Mouse (Mus musculus) liver (tissue): Measurements from ENCODE around the gene Tor1aip1.

Experiments used
- DNase-seq: peaks from one replicate; pipeline ENCODE4 v3.0.0-alpha.2; 2020; ENCODE audit warnings: mixed read lengths

Tor1aip1 gene

GRCm38 (mm10) chr1:156028340-156028975 is 7.8 kb downstream of the Tor1aip1 start:
- no peak for DNase-seq

GRCm38 (mm10) chr1:156027849-156028248 is 8.4 kb downstream of the Tor1aip1 start:
- DNase-seq: no peak

GRCm38 (mm10) chr1:156024831-156025503 is 11.3 kb downstream of the Tor1aip1 start:
- no peak for DNase-seq

- DNase-seq: no peak
Observed at GRCm38 (mm10) chr1:156020402-156020801, 15.9 kb downstream of the Tor1aip1 start.

- DNase-seq: no peak
Observed at GRCm38 (mm10) chr1:156019800-156020199, 16.5 kb downstream of the Tor1aip1 start.

- DNase-seq: no peak
Observed at GRCm38 (mm10) chr1:156009003-156009402, 27.3 kb downstream of the Tor1aip1 start.

GRCm38 (mm10) chr1:156005906-156006305 is 30.4 kb downstream of the Tor1aip1 start:
- no peak for DNase-seq

GRCm38 (mm10) chr1:156003201-156003935 is 32.9 kb downstream of the Tor1aip1 start:
- DNase-seq: no peak

- DNase-seq: no peak
Observed at GRCm38 (mm10) chr1:156002366-156002765, 33.9 kb downstream of the Tor1aip1 start.

- no peak for DNase-seq
Observed at GRCm38 (mm10) chr1:155995612-155996011, 40.7 kb downstream of the Tor1aip1 start.

GRCm38 (mm10) chr1:155994524-155994923 is 41.8 kb downstream of the Tor1aip1 start:
- no peak for DNase-seq

- DNase-seq: no peak
Observed at GRCm38 (mm10) chr1:155990391-155990790, 45.9 kb downstream of the Tor1aip1 start.

- peak; percentile 19 for DNase-seq
Observed at GRCm38 (mm10) chr1:155989387-155989786, 46.9 kb downstream of the Tor1aip1 start.

- no peak for DNase-seq
Observed at GRCm38 (mm10) chr1:155987625-155988024, 48.7 kb downstream of the Tor1aip1 start.

- DNase-seq: peak; percentile 15
Observed at GRCm38 (mm10) chr1:155974931-155975330, 61.3 kb downstream of the Tor1aip1 start.

- DNase-seq: peak; percentile 41
Observed at GRCm38 (mm10) chr1:155973719-155974379, 62.4 kb downstream of the Tor1aip1 start.

GRCm38 (mm10) chr1:155973068-155973718 is 63.1 kb downstream of the Tor1aip1 start, which contains the start of gene Cep350:
Cep350 (minus strand) TSS chr1:155973255.
- peak; percentile 99 for DNase-seq

- DNase-seq: peak; percentile 68
Observed at GRCm38 (mm10) chr1:155972146-155973067, 63.9 kb downstream of the Tor1aip1 start.
